Mouse (Mus musculus): ENCODE measurements at regions not wholly inside any gene's neighbourhood (a gene's known extent, or its start where the extent isn't known, plus 50 kb on each side); places are given as distances from the start of the nearest gene placed in this dataset.
A peak's percentile ranks its signal among the peaks of the same experiment; 100 is the strongest.
"Not testable (repeated sequence)": the region's sequence is repeated elsewhere in the genome, so short reads cannot be mapped to it uniquely, and the experiment has no call there.

- no peak for DNase-seq (ENCODE audit: low spot score in 2 of 2)
These were observed 327.0 kb upstream of the Akr1e1 start for GRCm38 (mm10) chr13:4935940-4936339.

- DNase-seq (ENCODE audit: low spot score in 2 of 2) = no peak
These were observed 330.9 kb upstream of the Akr1e1 start for GRCm38 (mm10) chr13:4939849-4940248.

GRCm38 (mm10) chr13:4942490-4942889 lies 333.5 kb upstream of the Akr1e1 start:
- peak in 1 of 2 experiments; percentile 58 for DNase-seq (ENCODE audit: low spot score in 2 of 2)

- no peak for DNase-seq (ENCODE audit: low spot score in 2 of 2)
These were observed 334.1 kb upstream of the Akr1e1 start for GRCm38 (mm10) chr13:4943046-4943445.

- DNase-seq (ENCODE audit: low spot score in 2 of 2) = no peak
These were observed 346.4 kb upstream of the Akr1e1 start for GRCm38 (mm10) chr13:4955384-4955783.

- DNase-seq (ENCODE audit: low spot score in 2 of 2) = no peak
These were observed 355.9 kb upstream of the Akr1e1 start for GRCm38 (mm10) chr13:4964824-4965223.

- DNase-seq (ENCODE audit: low spot score in 2 of 2) = peak in 1 of 2 experiments; percentile 9
These were observed 361.3 kb upstream of the Akr1e1 start for GRCm38 (mm10) chr13:4970081-4970892.

GRCm38 (mm10) chr13:4971472-4972067 lies 362.6 kb upstream of the Akr1e1 start:
- DNase-seq (ENCODE audit: low spot score in 2 of 2) = no peak

- peak in 1 of 2 experiments; percentile 9 for DNase-seq (ENCODE audit: low spot score in 2 of 2)
These were observed 383.9 kb upstream of the Akr1e1 start for GRCm38 (mm10) chr13:4992876-4993275.

- DNase-seq (ENCODE audit: low spot score in 2 of 2) = no peak
These were observed 399.3 kb upstream of the Akr1e1 start for GRCm38 (mm10) chr13:5008296-5008695.

GRCm38 (mm10) chr13:5022439-5022838 lies 413.5 kb upstream of the Akr1e1 start:
- no peak for DNase-seq (ENCODE audit: low spot score in 2 of 2)

- DNase-seq (ENCODE audit: low spot score in 2 of 2) = no peak
These were observed 450.9 kb upstream of the Akr1e1 start for GRCm38 (mm10) chr13:5059859-5060258.

GRCm38 (mm10) chr13:5060462-5060861 lies 451.5 kb upstream of the Akr1e1 start:
- DNase-seq (ENCODE audit: low spot score in 2 of 2) = no peak

- peak; percentile 11 to 48 for DNase-seq (ENCODE audit: low spot score in 2 of 2)
These were observed 498.5 kb upstream of the Akr1e1 start for GRCm38 (mm10) chr13:5107454-5107853.

GRCm38 (mm10) chr13:5154911-5155310 lies 545.9 kb upstream of the Akr1e1 start:
- DNase-seq (ENCODE audit: low spot score in 2 of 2) = no peak

GRCm38 (mm10) chr13:5159765-5160684 lies 551.1 kb upstream of the Akr1e1 start:
- no peak for DNase-seq (ENCODE audit: low spot score in 2 of 2)

- no peak for DNase-seq (ENCODE audit: low spot score in 2 of 2)
These were observed 557.7 kb upstream of the Akr1e1 start for GRCm38 (mm10) chr13:5166716-5167115.

GRCm38 (mm10) chr13:5178996-5179395 lies 570.0 kb upstream of the Akr1e1 start:
- DNase-seq (ENCODE audit: low spot score in 2 of 2) = no peak

GRCm38 (mm10) chr13:5179552-5179951 lies 570.6 kb upstream of the Akr1e1 start:
- DNase-seq (ENCODE audit: low spot score in 2 of 2) = no peak

- not testable (repeated sequence) for DNase-seq (ENCODE audit: low spot score in 2 of 2)
These were observed 576.3 kb upstream of the Akr1e1 start for GRCm38 (mm10) chr13:5185237-5185800.

- no peak for DNase-seq (ENCODE audit: low spot score in 2 of 2)
These were observed 593.8 kb upstream of the Akr1e1 start for GRCm38 (mm10) chr13:5202736-5203135.
